Mouse (Mus musculus): ENCODE measurements around the gene Gapdhs. TPM values are rescaled to one million over a fixed set of nuclear protein-coding genes. Genes with fewer than 3 reads are reported as not detected.

The Gapdhs gene
- polyA plus RNA-seq, 1 experiment, result not detected

DNA sequence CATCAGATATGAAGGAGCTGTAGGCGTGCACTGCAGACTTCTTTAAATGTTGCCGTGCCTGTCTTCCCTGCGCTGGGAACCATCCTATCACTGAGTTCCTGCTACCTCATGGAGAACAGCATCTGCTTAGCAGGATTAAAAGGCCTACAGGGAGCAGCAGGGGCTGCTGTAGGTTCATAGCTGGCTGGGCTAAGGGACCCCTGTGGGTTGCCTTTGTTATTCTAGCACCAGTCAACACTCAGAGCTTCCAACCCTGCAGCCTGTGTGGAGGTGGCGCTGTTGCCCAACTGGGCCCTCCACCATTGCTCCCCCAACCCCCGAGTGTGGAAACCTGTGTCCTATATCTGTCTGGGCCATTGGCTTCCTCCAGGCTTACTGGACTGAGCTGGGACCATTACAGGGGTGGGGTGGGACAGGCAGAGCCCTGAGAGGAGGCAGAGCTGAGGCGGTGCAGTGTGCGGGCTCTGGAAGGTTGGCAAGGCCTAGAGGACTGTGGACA is 33.6 kb upstream of the Gapdhs start:
- Histone ChIP-seq H3K4me1 (ENCODE audit: control insufficient read depth, insufficient read depth, low read length) (no peaks in the 10 kb centered on the region), H3K4me3 (ENCODE audit: insufficient read depth, low read length) (no peak overlapping the region), H3K27ac (ENCODE audit: insufficient read depth, low read length) (no peak overlapping the region)
- TF ChIP-seq POLR2A (IDR thresholded peaks at IDR 0.05; ENCODE audit: extremely low read depth, insufficient read depth, low read length) (no peak), CTCF (IDR thresholded peaks at IDR 0.05; ENCODE audit: extremely low read depth, insufficient read depth, low read length) (no peak)

DNA sequence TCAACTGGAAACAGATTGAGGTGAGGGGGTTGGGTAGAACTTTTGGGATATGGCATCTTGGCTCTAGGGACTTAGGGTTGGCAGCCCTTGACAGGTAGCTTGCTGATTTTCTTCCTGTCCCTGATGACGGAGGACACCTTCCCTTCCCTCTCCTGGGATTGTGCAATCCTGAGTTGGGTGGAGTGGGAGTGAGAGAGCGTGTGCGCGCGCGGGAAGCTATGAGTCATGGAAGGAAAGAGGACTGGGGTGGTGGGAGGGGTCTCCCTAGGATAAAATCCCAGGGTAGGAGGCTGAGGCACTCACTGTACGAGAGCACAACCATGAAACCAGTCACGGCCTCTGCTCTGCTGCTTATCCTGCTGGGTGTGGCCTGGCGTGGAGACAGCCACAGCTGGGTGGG is 32.6 kb upstream of the Gapdhs start:
- H3K27ac ChIP-seq (ENCODE audit: insufficient read depth, low read length), result no peak overlapping the region
- no peaks in the 10 kb centered on the region for H3K4me1 ChIP-seq (ENCODE audit: control insufficient read depth, insufficient read depth, low read length)
- H3K4me3 ChIP-seq (ENCODE audit: insufficient read depth, low read length), result no peak overlapping the region
- no peak for TF ChIP-seq CTCF (IDR thresholded peaks at IDR 0.05; ENCODE audit: extremely low read depth, insufficient read depth, low read length)
- TF ChIP-seq POLR2A (IDR thresholded peaks at IDR 0.05; ENCODE audit: extremely low read depth, insufficient read depth, low read length), result no peak

DNA sequence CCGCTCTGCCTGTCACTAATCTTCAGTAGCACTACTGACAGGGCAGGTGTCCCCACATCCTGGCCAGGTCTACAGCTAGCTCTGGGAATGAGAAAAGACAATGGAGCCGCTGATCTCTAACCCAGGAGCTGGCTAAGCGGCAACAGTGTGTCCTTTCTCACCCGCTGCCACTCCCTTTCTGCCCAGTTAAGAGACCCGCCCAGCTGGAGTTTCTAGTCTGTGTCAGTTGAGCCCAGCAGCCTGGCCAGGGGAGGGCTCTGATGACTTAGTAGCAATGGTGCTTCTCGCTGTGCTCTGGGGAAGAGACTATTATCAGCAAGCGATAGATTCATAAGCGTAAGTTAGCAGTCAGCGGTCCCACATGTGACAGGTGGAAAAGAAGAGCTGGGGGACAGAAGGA is 25.8 kb upstream of the Gapdhs start:
- no peak for TF ChIP-seq POLR2A (IDR thresholded peaks at IDR 0.05; ENCODE audit: extremely low read depth, insufficient read depth, low read length)
- no peak for TF ChIP-seq CTCF (IDR thresholded peaks at IDR 0.05; ENCODE audit: extremely low read depth, insufficient read depth, low read length)
- H3K27ac ChIP-seq (ENCODE audit: insufficient read depth, low read length), result no peak overlapping the region
- no peak overlapping the region for H3K4me3 ChIP-seq (ENCODE audit: insufficient read depth, low read length)
- no peaks in the 10 kb centered on the region for H3K4me1 ChIP-seq (ENCODE audit: control insufficient read depth, insufficient read depth, low read length)

DNA sequence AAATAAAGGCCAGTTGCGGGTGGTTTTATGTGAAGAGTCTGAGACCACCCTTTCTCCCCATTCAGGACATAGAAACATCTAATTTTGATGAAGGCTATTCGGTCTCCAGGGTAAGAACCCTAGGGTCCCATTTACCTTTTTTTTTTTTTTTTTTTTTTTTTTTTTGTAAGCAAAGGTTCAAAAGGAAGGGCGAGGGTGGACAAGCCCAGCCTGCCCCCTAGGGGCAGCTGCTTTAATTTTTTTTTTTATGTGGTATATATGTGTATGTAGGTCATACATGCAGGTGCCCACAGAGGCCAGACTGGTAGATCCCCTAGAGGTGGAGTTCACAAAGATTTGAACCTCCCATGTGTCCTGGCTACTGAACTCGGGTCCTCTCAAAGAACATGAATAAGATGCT is 22.9 kb upstream of the Gapdhs start:
- Histone ChIP-seq H3K27ac (ENCODE audit: insufficient read depth, low read length) (no peak overlapping the region), H3K4me3 (ENCODE audit: insufficient read depth, low read length) (no peak overlapping the region), H3K4me1 (ENCODE audit: control insufficient read depth, insufficient read depth, low read length) (no peaks in the 10 kb centered on the region)
- TF ChIP-seq CTCF (IDR thresholded peaks at IDR 0.05; ENCODE audit: extremely low read depth, insufficient read depth, low read length) (no peak), POLR2A (IDR thresholded peaks at IDR 0.05; ENCODE audit: extremely low read depth, insufficient read depth, low read length) (no peak)

DNA sequence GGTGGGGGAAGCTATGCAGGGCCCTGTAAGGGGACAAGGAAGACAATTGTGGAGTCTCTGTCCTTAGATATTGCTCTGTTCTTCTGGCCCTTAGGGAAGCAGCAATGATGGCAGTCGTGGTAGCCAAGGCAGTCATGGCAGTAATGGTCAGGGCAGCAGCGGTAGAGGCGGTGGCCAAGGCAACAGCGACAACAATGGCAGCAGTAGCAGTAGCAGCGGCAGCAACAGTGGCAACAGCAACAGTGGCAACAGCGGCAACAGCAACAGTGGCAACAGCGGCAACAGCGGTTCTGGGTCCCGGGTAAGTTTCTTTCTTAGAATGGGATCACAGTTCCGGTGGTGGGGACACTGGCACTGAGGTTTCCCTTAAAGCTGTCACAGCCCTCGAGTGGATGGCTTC is 21.7 kb upstream of the Gapdhs start:
- TF ChIP-seq POLR2A (IDR thresholded peaks at IDR 0.05; ENCODE audit: extremely low read depth, insufficient read depth, low read length) (no peak), CTCF (IDR thresholded peaks at IDR 0.05; ENCODE audit: extremely low read depth, insufficient read depth, low read length) (no peak)
- Histone ChIP-seq H3K27ac (ENCODE audit: insufficient read depth, low read length) (no peak overlapping the region), H3K4me3 (ENCODE audit: insufficient read depth, low read length) (no peak overlapping the region), H3K4me1 (ENCODE audit: control insufficient read depth, insufficient read depth, low read length) (no peaks in the 10 kb centered on the region)

DNA sequence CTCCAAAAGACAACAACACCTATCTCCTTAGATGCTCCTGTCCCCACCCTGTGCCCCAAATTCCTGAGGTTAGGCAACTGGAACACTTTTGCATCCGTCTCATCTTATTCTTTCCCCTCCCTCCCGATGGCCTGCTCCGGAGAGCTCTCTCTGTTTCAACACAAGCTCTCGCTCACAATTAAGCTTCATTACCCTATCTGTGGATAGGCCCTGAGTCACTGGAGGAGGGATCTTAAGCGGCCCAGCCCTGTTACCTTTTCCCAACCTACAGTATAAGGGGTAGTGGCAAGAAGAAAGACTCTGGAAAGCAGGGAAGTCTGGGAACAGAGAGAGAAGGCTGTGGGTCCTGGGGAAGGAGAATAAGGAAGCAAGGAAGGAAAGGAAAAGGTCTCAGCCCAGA is 20.0 kb upstream of the Gapdhs start, which contains the start of gene Dmkn:
Dmkn (plus strand) TSS at position 301 of the 400 bp plus-strand sequence.
- Histone ChIP-seq H3K27ac (ENCODE audit: insufficient read depth, low read length) (no peak within 1 kb of the TSS), H3K4me1 (ENCODE audit: control insufficient read depth, insufficient read depth, low read length) (no peaks in the 10 kb centered on the region), H3K4me3 (ENCODE audit: insufficient read depth, low read length) (no peak within 1 kb of the TSS)
- TF ChIP-seq POLR2A (IDR thresholded peaks at IDR 0.05; ENCODE audit: extremely low read depth, insufficient read depth, low read length) (no peak), CTCF (IDR thresholded peaks at IDR 0.05; ENCODE audit: extremely low read depth, insufficient read depth, low read length) (no peak)

DNA sequence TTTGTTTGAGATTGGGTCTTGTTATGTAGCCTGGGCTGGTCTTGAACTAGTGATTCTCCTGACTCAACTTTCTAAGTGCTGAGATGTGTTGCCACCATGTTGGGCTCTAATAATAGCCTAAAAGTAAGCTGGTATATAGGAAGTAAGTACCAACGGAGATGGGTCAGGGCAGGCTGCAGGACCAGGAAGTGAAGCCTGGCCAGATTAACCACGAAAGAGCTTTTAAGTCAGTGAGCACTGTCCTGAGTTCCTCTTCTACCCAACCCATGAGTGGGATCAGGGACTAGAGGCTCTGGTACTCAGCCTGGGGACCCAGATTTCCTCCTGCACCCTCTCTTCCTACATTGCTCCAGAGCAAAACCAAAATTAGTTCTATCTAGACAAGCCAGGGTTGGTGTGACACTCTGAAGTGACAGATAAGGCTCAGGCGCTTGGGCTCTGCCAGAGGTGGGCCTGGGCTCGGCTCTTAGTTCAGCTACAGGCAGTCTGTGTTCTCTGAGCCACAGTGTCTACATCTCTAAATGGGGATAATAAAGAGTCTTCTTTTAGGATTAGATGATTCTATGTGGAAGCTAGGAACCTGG is 18.4 kb upstream of the Gapdhs start:
- no peak for TF ChIP-seq CTCF (IDR thresholded peaks at IDR 0.05; ENCODE audit: extremely low read depth, insufficient read depth, low read length)
- no peak for TF ChIP-seq POLR2A (IDR thresholded peaks at IDR 0.05; ENCODE audit: extremely low read depth, insufficient read depth, low read length)
- no peaks in the 10 kb centered on the region for H3K4me1 ChIP-seq (ENCODE audit: control insufficient read depth, insufficient read depth, low read length)
- H3K27ac ChIP-seq (ENCODE audit: insufficient read depth, low read length), result no peak overlapping the region
- no peak overlapping the region for H3K4me3 ChIP-seq (ENCODE audit: insufficient read depth, low read length)

DNA sequence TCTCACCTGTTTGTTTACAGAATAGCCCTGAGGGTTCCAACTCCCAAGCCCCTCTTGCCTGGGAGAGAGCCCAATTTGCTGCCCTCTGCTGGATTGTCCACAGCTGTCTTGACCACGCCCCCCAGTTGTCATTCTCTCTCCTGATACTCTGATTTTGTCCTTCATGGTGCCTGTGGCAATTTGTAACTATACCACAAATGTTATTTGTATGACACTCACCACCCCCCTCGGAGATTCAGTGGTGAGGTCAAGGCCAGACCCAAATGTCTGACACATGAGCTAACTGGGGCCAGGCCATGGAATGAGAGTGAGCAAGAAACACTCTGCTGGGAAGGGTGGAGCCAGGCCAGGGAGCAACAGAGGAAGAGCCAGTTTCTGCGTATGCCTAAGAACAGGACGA is 15.4 kb upstream of the Gapdhs start:
- TF ChIP-seq CTCF (IDR thresholded peaks at IDR 0.05; ENCODE audit: extremely low read depth, insufficient read depth, low read length) (0 out of 2 replicates have a peak, but pooled peaks have one; percentile 8), POLR2A (IDR thresholded peaks at IDR 0.05; ENCODE audit: extremely low read depth, insufficient read depth, low read length) (no peak)
- Histone ChIP-seq H3K4me1 (ENCODE audit: control insufficient read depth, insufficient read depth, low read length) (no peaks in the 10 kb centered on the region), H3K27ac (ENCODE audit: insufficient read depth, low read length) (no peak overlapping the region), H3K4me3 (ENCODE audit: insufficient read depth, low read length) (no peak overlapping the region)

DNA sequence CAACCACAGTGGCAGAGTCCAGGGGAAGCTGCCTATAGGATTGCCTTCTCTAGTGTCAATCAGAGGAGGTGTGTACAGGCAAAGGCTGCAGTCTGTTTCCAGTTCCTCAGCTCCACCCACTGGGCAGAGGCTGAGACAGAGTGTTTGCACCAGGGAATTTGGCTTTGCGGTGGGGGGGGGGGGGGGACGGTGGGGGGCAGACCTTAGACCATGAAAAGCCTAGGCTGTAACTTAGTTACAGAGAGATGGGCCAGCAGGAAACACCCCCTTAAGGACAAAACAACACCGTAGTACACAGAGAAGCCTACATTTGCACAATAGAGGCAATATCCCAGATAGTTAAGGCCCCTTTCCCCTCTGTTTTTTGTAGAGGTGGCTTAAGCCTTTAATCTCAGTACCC is 13.5 kb upstream of the Gapdhs start:
- Histone ChIP-seq H3K4me1 (ENCODE audit: control insufficient read depth, insufficient read depth, low read length) (no peaks in the 10 kb centered on the region), H3K4me3 (ENCODE audit: insufficient read depth, low read length) (no peak overlapping the region), H3K27ac (ENCODE audit: insufficient read depth, low read length) (no peak overlapping the region)
- no peak for TF ChIP-seq POLR2A (IDR thresholded peaks at IDR 0.05; ENCODE audit: extremely low read depth, insufficient read depth, low read length)
- no peak for TF ChIP-seq CTCF (IDR thresholded peaks at IDR 0.05; ENCODE audit: extremely low read depth, insufficient read depth, low read length)

DNA sequence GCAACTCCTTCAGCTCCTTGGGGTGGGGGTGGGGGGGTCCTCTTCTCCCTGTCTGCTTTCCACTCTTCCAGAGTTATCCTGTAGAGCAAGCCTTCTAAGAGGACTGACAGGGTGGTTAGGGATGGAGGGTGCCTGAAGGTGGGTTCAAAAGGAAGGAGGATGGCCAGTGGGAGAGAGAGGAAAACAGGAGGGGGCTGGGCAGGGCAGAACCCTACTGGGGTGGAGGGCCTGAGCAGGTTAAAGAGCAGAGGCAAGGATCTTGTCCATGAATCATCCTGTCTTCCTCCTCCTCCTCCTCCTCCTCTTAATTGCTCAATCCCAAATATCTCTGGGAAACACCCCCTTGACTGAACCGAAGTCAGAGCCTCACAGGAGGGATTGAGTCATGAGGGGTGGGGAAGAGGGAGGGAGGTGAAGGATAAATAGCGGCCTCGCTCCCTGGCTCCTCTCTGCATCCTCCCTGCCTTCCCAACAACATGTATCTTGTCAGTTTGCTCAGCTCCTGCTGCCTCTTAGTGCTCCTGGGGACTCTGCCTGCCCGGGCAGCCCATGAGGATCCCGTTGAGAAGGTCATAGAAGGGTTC is 7.7 kb upstream of the Gapdhs start, which contains the start of gene Sbsn:
Sbsn (plus strand) TSS at position 386 of the 584 bp plus-strand sequence.
- no peak for TF ChIP-seq POLR2A (IDR thresholded peaks at IDR 0.05; ENCODE audit: extremely low read depth, insufficient read depth, low read length)
- Histone ChIP-seq H3K4me1 (ENCODE audit: control insufficient read depth, insufficient read depth, low read length) (no peaks in the 10 kb centered on the region), H3K27ac (ENCODE audit: insufficient read depth, low read length) (no peak within 1 kb of the TSS), H3K4me3 (ENCODE audit: insufficient read depth, low read length) (no peak within 1 kb of the TSS)

All from cortical plate, adult 2 months (tissue).